Mouse (Mus musculus) erythroblast, embryonic 14.5 days (primary cell): ENCODE results near the gene Klhdc8b.

ENCODE experiments used
- GATA1 ChIP-seq: IDR thresholded peaks from 2 replicates; pipeline ENCODE4 v1.6.1; 2012; ENCODE audit warnings: low read length, inconsistent platforms, mixed read lengths
- TAL1 ChIP-seq: IDR thresholded peaks from 3 replicates; pipeline ENCODE4 v1.6.1; 2012; ENCODE audit warnings: low read length, inconsistent platforms, mixed read lengths

DNA sequence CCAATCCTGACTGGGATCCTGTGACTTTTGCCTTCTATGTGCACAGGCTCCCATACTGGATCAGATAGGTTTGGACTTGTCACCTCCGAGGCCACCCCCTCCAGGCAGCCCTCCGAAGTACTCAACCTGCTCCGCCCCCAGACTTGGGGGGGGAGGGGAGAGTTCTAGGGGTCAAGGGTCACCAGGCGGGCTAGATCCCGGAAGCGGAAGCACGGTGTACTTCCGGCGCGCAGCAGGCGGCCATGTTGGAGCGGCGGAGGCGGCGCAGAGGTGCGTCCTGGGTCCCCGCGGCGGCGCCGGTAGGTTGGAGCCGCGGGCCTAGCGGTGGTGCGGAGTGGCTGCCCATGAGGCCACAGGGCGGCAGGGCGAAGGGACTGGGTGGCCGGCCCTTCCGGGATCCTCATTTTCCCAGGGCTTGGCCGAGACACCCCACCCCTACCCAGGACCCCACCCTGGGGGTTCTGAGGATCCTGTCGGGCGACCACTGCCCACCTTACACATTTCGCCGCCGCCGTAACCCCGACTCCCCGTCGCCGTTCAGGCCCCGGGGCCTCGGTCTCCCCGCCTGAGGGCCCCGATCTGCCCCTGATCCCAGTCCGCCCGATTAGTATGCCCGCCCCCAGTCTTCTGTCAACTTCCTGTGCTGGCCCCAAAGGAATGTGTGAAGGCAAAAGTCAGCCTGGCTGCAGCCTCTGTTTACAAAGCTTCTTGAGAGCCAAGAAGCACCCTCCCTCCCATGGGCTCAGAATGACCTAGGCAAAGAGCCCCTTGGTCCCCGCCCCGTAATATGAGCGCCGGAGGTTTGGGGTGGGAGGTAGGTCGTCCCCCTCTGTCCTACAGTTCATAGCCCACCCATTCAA, 832 bp downstream of the Klhdc8b start, which contains the start of gene Ccdc71:
- TF ChIP-seq TAL1 (no peak), GATA1 (no peak)
